Mouse (Mus musculus) liver, adult (tissue): ENCODE measurements at regions not wholly inside any gene's neighbourhood (a gene's known extent, or its start where the extent isn't known, plus 50 kb on each side); places are given as distances from the start of the nearest gene placed in this dataset.

Source experiments
- GATA4 ChIP-seq: IDR thresholded peaks from 2 replicates; pipeline ENCODE4 v1.6.1; 2014; ENCODE audit warnings: mild to moderate bottlenecking, low read length; ENCODE audit not compliant: insufficient replicate concordance

DNA sequence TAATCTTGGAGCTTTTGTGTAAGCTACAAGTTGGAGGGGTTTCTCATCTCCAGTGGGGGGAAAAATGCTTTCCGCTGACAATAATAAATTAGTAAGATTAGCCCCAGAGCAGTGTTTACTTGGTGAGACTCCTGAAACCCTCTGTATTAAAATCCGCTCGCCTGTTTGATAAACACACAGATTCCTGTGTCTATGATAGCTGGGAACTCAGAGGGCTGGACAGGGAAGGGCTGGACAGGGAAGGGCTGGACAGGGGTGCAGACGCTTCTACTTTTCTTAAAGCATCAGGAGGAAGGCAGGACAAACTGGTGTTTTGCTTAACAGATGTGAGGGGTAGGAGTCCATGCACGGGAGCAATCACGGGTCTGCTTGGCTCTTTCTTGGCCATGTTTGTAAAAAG lies 68.0 kb upstream of the Fat1 start:
- no peak for TF ChIP-seq GATA4

DNA sequence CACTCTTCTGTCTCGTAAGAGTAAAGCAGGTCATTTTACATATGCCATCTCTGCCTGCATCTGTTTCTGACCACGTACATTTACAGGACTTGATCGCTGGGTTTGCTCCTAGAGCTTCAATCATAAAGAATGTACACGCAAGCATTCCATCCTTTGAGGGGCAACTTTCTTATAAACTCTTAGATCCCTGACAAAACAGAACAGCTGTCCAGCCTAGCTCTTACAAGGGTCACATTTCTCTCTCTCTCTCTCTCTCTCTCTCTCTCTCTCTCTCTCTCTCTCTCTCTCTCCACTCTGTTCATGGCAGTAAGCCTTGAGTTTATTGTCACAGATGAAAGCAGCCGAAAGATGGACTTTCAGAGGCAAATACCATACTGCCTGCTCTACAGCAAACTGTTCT lies 67.6 kb upstream of the Fat1 start:
- no peak for TF ChIP-seq GATA4

DNA sequence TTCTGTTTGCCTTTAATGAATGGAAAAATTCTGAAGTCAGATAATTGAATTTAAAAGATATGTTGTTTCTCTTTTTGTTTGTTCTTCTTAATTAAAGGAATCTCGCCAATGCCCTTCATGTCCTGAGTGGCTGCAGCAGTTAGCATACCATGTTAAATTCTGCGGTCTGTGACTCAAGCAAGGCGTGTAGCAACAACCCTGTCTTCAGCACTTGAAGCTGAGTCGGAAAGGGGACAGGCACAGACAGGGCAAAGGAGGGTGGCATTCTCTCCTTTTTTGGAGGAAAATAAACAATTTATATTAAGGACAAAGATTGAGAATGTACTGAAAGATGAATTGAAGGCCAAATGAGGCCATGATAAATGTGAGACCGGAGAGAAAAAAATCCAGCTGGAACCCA lies 58.2 kb upstream of the Fat1 start:
- no peak for TF ChIP-seq GATA4

DNA sequence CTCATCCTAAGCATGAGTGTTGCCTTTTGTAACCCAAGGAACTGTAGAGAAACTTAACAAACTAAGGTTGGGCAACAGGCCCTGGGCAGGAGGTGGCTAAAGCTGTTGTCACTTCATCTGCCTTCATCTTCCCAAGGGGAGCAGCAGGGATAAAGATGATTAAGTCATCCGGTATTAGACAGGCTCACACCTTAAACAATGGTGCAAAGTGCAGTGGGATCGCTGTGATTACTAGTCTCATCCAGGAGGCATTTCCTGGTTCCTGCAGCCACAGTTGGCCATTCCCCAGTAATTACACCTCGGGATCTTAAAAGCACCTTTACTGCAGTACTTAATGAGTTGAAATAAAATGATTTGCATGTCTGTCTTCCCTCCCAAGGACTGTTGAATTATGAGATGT lies 57.0 kb upstream of the Fat1 start:
- TF ChIP-seq GATA4, result no peak

DNA sequence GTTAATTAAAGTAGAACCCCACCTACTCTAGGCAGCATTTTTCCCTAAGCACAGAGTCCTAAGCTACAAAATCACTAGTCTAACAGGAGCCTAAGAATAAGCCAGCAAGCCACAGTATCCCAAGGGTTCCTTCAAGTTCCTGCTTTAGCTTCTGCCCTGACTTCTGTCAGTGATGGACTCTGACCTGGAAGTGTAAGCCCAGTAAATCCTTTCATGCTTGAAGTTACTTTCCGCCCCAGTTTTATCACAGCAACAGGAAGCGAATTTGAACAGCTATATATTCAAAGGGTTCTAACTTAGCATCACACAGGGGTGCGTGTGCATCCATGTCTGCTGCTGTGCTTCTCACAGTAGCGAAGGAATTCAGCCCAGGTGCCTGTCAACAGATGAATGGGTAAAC lies 56.1 kb upstream of the Fat1 start:
- TF ChIP-seq GATA4, result no peak

DNA sequence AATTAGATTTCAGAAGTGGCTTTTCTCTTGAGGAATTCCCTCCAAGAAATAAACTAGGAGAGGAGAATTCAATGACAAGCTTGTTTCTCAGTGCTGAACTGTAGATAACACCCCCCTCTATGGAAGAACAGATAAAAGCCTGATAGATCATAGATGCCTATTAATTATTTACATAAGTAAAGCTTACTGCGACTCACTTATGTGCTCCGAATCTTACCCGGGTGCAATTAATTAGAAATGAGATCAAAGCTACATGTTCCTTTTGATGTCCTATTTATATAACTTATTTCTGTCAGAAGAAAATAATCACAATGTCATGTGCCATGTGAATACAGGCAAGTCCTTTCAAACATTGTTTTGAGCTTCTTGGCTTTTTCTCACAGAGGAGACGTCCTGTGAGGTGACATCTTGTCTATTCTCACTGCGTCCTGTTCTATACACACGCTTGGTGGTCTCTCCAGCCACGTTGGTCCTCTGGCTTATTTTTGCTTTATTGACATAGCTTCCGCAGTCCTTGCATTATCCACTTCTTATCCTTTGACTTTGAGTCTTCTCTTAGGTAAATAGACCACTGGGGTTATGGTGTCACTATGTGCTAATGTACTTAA lies 50.7 kb upstream of the Fat1 start:
- no peak for TF ChIP-seq GATA4
